Mouse (Mus musculus) olfactory bulb, adult 2 months (tissue): ENCODE results near the gene Apc2.

ENCODE experiments used
- CTCF ChIP-seq: fragments of 200-500 bp; IDR thresholded peaks from 2 replicates; pipeline ENCODE4 v1.5.1; 2012; ENCODE audit warnings: low read depth, mild to moderate bottlenecking, low read length, moderate library complexity; ENCODE audit not compliant: insufficient read depth
- POLR2A ChIP-seq: fragments of 200-500 bp; IDR thresholded peaks from 2 replicates; pipeline ENCODE4 v1.6.1; 2012; ENCODE audit warnings: mild to moderate bottlenecking, low read depth, low read length, moderate library complexity; ENCODE audit not compliant: insufficient read depth

DNA sequence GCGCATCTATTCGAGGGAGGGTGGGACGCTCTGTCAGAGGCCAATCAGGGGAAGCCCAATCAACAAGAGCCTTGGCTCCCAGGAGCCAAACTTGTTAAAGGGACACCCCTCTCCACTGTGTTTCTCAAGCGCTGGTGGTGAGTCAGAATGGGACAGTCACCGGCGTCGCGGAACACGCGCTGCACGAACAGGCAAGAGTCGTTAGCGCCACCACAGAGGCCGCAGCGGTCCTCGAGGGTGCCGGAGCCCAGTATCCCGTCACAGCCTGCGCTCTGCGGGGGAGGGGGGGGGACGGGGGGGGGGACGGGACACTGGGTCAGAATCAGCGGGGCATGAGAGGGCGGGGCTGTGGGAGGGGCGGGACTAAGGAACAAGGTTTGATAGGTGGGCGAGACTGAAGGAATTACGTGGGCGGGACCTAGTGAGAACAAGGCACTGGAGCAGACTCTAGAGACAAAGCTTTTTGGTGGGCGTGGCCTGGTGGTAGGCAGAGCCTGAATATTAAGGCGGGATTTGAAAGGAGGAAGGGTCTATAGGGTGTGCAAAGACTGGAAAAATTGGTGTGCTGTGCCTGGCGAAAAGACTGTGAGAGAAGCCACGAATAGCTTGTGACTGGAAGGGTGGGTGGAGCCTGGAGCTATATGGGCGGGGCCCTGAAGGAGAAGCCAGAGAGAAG, 47.1 kb downstream of the Apc2 start:
- TF ChIP-seq CTCF (no peak), POLR2A (no peak)
